Mouse (Mus musculus) forebrain, embryonic 11.5 days (tissue): ENCODE data around the gene Nans. TPM values are rescaled to one million over a fixed set of nuclear protein-coding genes. Genes with fewer than 3 reads are reported as not detected.

Experiments used
- ATAC-seq: fragments of 200-750 bp; cut with Nextera tagmentation; replicated peaks from 2 replicates; pipeline ENCODE4 v1.8.0; 2017; ENCODE audit warnings: moderate TSS enrichment; ENCODE audit not compliant: low FRiP score
- DNase-seq: peaks from one replicate; pipeline ENCODE4 v3.0.0-alpha.2; 2017; ENCODE audit warnings: low spot score
- H3K27ac ChIP-seq: fragments of 300-500 bp; sonication (generic); 2 replicates; pipeline ENCODE4 v1.5.1; 2014; ENCODE audit warnings: low read depth, low read length
- H3K27me3 ChIP-seq: fragments of 300-500 bp; sonication (generic); 2 replicates; pipeline ENCODE4 v1.6.1; 2014; ENCODE audit warnings: mild to moderate bottlenecking, low read length, mixed read lengths; ENCODE audit not compliant: control insufficient read depth, insufficient read depth
- H3K36me3 ChIP-seq: fragments of 300-500 bp; sonication (generic); 2 replicates; pipeline ENCODE4 v1.6.1; 2014; ENCODE audit warnings: mild to moderate bottlenecking, low read length, moderate library complexity, mixed read lengths; ENCODE audit not compliant: control insufficient read depth, insufficient read depth
- H3K4me1 ChIP-seq: fragments of 300-500 bp; sonication (generic); replicated peaks from 2 replicates; pipeline ENCODE4 v1.6.1; 2014; ENCODE audit warnings: low read length, mixed read lengths; ENCODE audit not compliant: control insufficient read depth, insufficient read depth
- H3K4me2 ChIP-seq: fragments of 300-500 bp; sonication (generic); 2 replicates; pipeline ENCODE4 v1.6.1; 2014; ENCODE audit warnings: low read depth, mild to moderate bottlenecking, low read length, moderate library complexity, mixed read lengths; ENCODE audit not compliant: severe bottlenecking
- H3K4me3 ChIP-seq: fragments of 300-500 bp; sonication (generic); 2 replicates; pipeline ENCODE4 v1.5.1; 2014; ENCODE audit warnings: low read depth, low read length
- H3K9ac ChIP-seq: fragments of 300-500 bp; sonication (generic); 2 replicates; pipeline ENCODE4 v1.6.1; 2014; ENCODE audit warnings: low read length
- H3K9me3 ChIP-seq: fragments of 300-500 bp; sonication (generic); 2 replicates; pipeline ENCODE4 v1.6.1; 2016; ENCODE audit warnings: low read length, mixed read lengths; ENCODE audit not compliant: control insufficient read depth
- WGBS: fragments of 180-500 bp; shearing (Covaris S2); extraction: QIAGEN DNeasy Blood & Tissue Kit; methylation state at CpG from one replicate; pipeline ENCODE4 v1.1.7; 2014; 5-methylcytosine and 5-hydroxymethylcytosine counted together
- polyA plus RNA-seq: library from polyadenylated mRNA; unstranded; fragments of >200 nt; fragmentation: Nextera tagmentation; extraction: Ambion mirVana; gene quantifications from 2 replicates; pipeline ENCODE4 v1.2.1, GENCODE M21; 2014

The Nans gene
- polyA plus RNA-seq, 1 experiment from 2014 or later = 70.8 TPM

DNA sequence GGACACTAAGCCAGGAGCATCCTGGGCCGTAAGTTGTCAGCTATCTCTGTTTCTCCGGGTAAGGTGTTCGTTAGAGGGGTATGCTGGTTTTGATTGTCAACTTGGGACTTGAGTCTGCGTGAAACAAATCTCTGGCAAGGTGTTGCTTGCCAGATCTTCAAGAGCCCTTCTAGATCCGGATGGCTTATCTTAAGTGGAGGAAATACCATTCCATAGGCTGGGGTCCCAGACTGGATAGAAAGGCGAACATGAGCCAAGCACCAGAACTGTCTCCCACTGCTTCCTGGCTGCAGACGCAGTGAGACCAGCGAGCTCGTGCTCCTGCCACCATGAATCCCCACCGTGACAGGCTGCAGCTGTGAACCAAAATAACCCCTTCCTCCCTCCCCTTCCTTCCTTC, 32.4 kb downstream of the Nans start:
- no peak overlapping the region for H3K27ac ChIP-seq
- no peak overlapping the region for H3K9ac ChIP-seq
- H3K27me3 ChIP-seq = no peaks in the 10 kb centered on the region
- no peaks in the 10 kb centered on the region for H3K9me3 ChIP-seq
- no peak overlapping the region for H3K4me3 ChIP-seq
- no peaks in the 10 kb centered on the region for H3K36me3 ChIP-seq
- H3K4me1 ChIP-seq = no peaks in the 10 kb centered on the region
- ATAC-seq = no peak
- WGBS = 90% methylated on average over 10 of the region's 10 CpGs
- DNase-seq = no peak
- no peak overlapping the region for H3K4me2 ChIP-seq

DNA sequence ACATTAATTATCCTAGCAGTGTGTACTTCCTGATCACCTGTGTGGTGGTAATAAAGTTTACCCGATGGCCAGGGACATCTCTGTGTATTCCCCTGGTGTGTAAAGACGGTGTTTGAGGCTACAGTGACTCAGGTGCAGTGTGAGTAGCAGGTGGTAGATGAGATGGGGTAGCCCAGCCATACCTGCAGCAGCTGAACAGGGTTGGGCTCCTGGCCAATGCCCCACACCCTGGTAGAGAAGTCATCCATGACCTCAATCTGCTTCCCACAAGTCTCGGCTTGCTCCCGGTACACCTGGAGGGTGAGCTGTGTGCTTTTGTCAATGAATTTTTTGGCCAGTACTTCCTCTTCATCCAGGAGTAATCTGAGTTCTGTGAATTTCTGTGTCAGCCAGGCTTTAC, 34.3 kb downstream of the Nans start:
- no peaks in the 10 kb centered on the region for H3K36me3 ChIP-seq
- H3K4me2 ChIP-seq = no peak overlapping the region
- ATAC-seq = no peak
- H3K27ac ChIP-seq = no peak overlapping the region
- no peak overlapping the region for H3K9ac ChIP-seq
- DNase-seq = no peak
- 93% methylated on average over 4 of the region's 4 CpGs for WGBS
- no peaks in the 10 kb centered on the region for H3K27me3 ChIP-seq
- H3K4me3 ChIP-seq = no peak overlapping the region
- no peaks in the 10 kb centered on the region for H3K9me3 ChIP-seq
- H3K4me1 ChIP-seq = no peaks in the 10 kb centered on the region

DNA sequence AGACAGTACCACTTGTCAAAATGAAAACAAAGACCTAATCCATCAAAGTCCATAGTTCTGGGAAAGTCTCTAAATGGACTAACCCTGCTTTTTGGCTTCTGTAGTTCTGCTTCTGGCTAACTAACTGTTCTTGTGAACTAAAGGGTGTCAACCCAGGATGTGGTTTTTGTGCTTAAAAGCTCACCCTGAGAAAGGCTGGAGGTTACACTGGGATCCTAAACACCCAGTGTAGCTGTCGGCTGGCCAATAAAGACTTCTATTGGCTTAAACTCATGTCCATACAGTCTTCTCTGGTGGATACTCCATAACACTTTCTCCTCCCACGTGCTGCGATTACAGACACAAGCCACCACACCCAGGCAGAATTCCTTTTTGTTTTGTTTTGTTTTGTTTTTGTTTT, 37.2 kb downstream of the Nans start:
- Histone ChIP-seq H3K27ac (no peak overlapping the region), H3K9me3 (no peaks in the 10 kb centered on the region), H3K9ac (no peak overlapping the region), H3K27me3 (no peaks in the 10 kb centered on the region), H3K36me3 (no peaks in the 10 kb centered on the region), H3K4me3 (no peak overlapping the region), H3K4me2 (no peak overlapping the region), H3K4me1 (no peaks in the 10 kb centered on the region)
- DNase-seq = no peak
- no peak for ATAC-seq
- WGBS = 95% methylated on average over 3 of the region's 3 CpGs

DNA sequence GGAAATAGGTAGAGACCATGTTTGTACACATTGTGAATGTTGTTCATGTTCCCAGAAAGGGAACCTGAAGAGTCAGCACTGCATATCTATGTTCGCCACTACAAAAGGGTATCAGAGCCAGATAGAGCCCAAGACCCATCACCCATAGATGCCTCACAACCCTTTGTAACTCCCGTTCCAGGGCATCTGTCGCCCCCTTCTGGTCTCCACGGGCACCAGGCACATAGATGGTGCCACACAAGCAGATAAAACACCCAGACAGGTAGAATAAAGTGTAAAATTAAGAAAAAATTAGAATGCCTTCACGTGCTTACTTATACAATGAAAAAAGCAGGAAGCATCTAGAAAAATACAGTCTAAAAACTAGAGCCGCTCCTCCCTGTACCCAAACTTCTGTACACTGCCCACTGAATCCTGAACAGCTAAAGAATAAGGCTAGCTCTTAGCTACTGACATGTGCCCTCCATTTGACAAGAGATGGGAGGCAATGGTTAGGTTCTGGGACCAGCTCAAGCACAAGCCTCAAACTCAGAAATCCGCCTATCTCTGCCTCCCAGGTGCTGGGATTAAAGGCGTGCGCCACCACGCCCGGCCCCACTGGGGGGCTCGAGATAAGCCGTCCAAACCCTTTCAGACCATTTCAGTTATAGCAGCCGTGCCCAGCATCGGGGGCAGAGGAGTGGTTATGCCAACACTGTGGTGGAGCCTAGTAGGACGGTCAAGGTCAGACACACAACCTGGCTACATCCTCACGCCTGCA, 37.9 kb downstream of the Nans start:
- no peaks in the 10 kb centered on the region for H3K27me3 ChIP-seq
- no peak for DNase-seq
- no peaks in the 10 kb centered on the region for H3K4me1 ChIP-seq
- H3K36me3 ChIP-seq = no peaks in the 10 kb centered on the region
- no peak for ATAC-seq
- H3K4me3 ChIP-seq = peak overlapping the region; percentile 14; the same call in 1 of the 2 replicates
- peak overlapping the region; percentile 46 for H3K4me2 ChIP-seq
- no peak overlapping the region for H3K27ac ChIP-seq
- H3K9ac ChIP-seq = no peak overlapping the region
- 26% methylated on average over 17 of the region's 17 CpGs for WGBS
- H3K9me3 ChIP-seq = no peaks in the 10 kb centered on the region

DNA sequence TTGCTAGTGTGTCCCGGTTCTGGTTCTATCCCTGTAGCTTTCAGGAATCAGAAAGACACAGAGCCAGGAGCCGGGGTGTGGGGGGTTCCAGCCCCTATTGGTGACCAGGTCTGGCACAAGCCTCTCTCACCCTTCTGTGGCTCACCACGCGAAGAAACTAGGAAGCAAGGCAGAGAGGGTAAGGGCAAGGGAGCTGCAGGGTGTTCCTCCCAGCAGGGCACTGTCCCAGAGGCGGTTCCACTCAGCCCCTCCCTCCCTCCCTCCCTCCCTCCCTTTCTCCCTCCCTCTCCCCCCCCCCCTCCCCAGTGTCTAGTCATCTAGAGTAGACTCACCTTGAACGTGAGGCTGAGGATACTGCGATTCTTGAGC, 38.5 kb downstream of the Nans start:
- H3K4me3 ChIP-seq = peak overlapping the region; percentile 14; the same call in 1 of the 2 replicates
- no peaks in the 10 kb centered on the region for H3K9me3 ChIP-seq
- H3K9ac ChIP-seq = no peak overlapping the region
- DNase-seq (no peak), ATAC-seq (no peak)
- 4% methylated on average over 6 of the region's 7 CpGs for WGBS
- no peaks in the 10 kb centered on the region for H3K4me1 ChIP-seq
- peak overlapping the region; percentile 46 for H3K4me2 ChIP-seq
- H3K27ac ChIP-seq = no peak overlapping the region
- no peaks in the 10 kb centered on the region for H3K27me3 ChIP-seq
- H3K36me3 ChIP-seq = no peaks in the 10 kb centered on the region

DNA sequence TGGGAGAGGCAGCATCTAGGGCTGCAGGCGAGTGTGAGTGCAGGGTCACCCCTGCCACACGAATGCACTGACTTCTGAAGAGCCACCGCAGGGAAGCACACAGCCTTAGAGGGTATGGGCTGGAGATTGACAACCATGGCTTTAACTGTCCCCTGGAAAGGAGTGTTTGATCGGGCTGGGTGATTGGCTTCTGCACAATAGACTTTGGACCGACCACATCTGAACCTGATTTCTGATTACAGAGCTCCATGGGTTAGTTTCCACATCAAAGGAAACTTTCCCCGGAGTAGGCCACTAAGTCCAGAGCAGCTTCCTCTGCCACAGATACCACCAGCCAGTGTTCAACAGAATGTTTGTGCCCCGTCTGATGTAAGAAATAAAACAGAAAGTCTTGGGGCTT, 40.7 kb downstream of the Nans start:
- 57% methylated on average over 7 of the region's 7 CpGs for WGBS
- Histone ChIP-seq H3K4me1 (no peaks in the 10 kb centered on the region), H3K9me3 (no peaks in the 10 kb centered on the region), H3K27me3 (peaks cover 16% of the 10 kb centered on the region), H3K4me2 (no peak overlapping the region), H3K27ac (no peak overlapping the region), H3K36me3 (no peaks in the 10 kb centered on the region), H3K4me3 (no peak overlapping the region), H3K9ac (no peak overlapping the region)
- ATAC-seq = no peak
- DNase-seq = no peak

DNA sequence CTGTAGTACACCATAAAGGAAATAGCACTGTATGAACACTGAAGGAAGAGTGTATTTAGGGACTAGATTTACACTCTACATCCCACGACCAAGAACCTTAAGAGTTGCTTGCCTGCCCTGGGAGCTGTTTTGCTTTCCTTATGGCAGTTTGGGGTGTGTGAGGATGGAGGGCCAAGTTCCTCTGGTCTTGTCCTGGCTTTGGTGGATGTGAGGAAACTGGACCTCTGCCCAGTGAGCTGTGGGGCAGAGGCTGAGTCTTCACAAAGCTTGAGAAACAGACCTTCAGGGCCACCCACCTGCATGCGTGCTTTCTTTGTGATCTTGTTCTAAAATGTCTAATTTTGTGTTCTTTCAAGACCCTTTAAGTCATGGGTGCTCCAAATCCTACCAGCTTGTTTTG, 43.5 kb downstream of the Nans start:
- no peaks in the 10 kb centered on the region for H3K4me1 ChIP-seq
- no peaks in the 10 kb centered on the region for H3K36me3 ChIP-seq
- no peak overlapping the region for H3K27ac ChIP-seq
- no peaks in the 10 kb centered on the region for H3K9me3 ChIP-seq
- H3K4me2 ChIP-seq = no peak overlapping the region
- 73% methylated on average over 2 of the region's 2 CpGs for WGBS
- no peak overlapping the region for H3K9ac ChIP-seq
- DNase-seq (no peak), ATAC-seq (no peak)
- H3K27me3 ChIP-seq = peaks cover 36% of the 10 kb centered on the region
- H3K4me3 ChIP-seq = no peak overlapping the region

DNA sequence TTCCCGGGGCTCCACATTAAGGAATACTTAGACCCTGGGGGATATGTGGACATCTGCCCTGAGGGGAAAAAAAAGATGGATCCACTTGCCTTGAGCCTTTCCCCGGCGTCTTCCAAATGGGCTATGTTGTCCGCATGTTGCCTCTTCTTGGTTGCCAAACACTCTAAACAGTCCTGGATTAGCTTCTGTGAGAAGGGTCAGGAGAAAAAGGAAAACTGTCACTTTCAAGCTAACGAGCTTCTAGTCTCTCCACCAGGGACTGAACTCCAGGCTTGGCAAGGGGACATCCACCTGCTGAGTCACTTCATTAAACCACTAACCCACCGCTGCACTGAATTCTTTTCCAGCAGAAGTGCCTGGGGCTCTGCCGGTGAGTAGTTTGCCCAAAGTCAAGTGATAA, 43.9 kb downstream of the Nans start:
- WGBS = 64% methylated on average over 7 of the region's 7 CpGs

More for the DNA sequence above, 43.9 kb downstream of the Nans start:
- Histone ChIP-seq H3K27me3 (peaks cover 36% of the 10 kb centered on the region), H3K9me3 (no peaks in the 10 kb centered on the region), H3K4me2 (no peak overlapping the region), H3K27ac (no peak overlapping the region), H3K4me1 (no peaks in the 10 kb centered on the region), H3K36me3 (no peaks in the 10 kb centered on the region), H3K9ac (no peak overlapping the region), H3K4me3 (no peak overlapping the region)
- no peak for DNase-seq
- no peak for ATAC-seq
